Mouse (Mus musculus): ENCODE data around the gene Rsl1d1.
"Not testable (repeated sequence)": the region's sequence is repeated elsewhere in the genome, so short reads cannot be mapped to it uniquely, and the experiment has no call there.

The Rsl1d1 gene

DNA sequence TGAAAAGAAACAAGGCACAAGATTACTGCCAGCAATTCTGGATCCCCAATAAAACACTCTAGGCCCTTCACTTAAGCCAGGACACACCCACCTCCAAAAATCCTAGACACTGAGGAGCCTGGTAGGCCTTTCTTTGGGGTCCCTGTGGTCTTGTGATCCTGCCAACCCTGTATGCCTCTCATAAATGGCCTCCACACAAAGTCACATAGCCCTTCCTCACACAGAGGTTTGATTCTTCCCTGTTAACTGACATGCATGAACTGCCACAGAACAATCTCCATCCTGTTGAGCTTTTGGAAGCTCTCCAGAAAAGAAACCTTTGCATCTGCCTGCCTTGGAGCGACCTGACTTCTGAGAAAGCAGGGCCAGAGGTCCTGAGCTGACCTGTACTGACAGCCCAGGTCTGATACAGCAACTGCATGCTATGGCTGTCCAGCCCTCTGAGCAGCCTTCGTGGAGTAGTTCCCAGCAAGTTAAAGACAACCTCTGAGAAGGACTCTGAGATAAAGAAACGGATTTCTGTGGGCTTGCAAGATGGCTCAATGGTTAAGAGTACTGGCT lies 38.4 kb downstream of the Rsl1d1 start:
- no peak for DNase-seq (ENCODE audit: low read depth, low spot score)

- not testable (repeated sequence) for DNase-seq (ENCODE audit: low read depth, low spot score)
Observed at GRCm38 (mm10) chr16:11157721-11158120, 45.4 kb downstream of the Rsl1d1 start.

GRCm38 (mm10) chr16:11154500-11154899 lies 48.6 kb downstream of the Rsl1d1 start:
- DNase-seq (ENCODE audit: low read depth, low spot score): peak; percentile 39

DNA sequence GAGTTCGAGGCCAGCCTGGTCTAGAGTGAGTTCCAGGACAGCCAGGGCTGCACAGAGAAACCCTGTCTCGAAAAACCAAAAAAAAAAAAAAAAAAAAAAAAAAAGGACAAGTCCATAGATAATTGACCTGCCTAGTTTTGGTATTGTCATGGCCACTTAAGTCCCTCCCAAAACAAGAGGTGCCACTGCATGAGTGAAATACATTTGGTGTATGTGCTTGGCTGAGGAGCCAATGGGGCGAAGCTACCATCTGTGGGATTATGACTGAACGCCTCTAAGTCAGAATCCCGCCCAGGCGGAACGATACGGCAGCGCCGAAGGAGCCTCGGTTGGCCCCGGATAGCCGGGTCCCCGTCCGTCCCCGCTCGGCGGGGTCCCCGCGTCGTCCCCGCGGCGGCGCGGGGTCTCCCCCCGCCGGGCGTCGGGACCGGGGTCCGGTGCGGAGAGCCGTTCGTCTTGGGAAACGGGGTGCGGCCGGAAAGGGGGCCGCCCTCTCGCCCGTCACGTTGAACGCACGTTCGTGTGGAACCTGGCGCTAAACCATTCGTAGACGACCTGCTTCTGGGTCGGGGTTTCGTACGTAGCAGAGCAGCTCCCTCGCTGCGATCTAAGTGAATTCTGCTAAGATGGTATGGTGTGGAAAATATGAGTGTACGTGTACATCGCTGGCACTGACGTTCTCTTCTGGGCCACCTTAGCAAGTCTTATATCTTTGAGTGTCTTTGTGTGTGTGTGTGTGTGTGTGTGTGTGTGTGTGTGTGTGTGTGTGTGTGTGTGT lies 59.2 kb downstream of the Rsl1d1 start:
- peak; percentile 50 for DNase-seq (ENCODE audit: low read depth, low spot score)
